Mouse (Mus musculus) spleen, postnatal 36 days (tissue): ENCODE measurements around the gene Atp13a2.
A peak's percentile ranks its signal among the peaks of the same experiment; 100 is the strongest.

Source experiments
- DNase-seq, 2 experiments: peaks; one replicate each; pipeline ENCODE4 v3.0.0; 2022; ENCODE audit warnings: low spot score in 2 of 2, mixed read lengths in 1 of 2

The Atp13a2 gene

GRCm38 (mm10) chr4:140996812-140997211 lies 10.1 kb downstream of the Atp13a2 start:
- DNase-seq: no peak

- DNase-seq: no peak
These were observed 19.3 kb downstream of the Atp13a2 start for GRCm38 (mm10) chr4:141005983-141006382.

DNA sequence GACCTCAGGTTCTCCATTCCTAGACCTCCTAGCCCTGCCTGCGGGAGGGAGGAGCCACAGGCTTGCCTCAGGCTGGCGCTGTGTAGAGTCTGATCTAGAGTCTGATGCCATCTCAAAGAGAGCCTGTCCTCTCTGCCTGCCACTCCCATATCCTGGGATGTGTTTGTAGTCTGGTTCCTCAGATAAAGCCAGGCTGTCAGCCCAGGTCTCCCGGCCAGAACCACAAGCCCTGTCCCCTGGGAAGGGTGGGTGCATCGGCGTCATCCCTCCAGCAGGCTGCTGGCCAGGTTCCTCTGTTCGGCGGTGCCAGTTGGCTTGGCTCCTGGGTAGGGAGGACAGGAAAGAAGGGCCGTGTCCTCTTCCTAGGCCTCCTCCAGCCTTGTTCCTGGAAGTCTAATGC lies 21.4 kb downstream of the Atp13a2 start:
- DNase-seq: peak in 1 of 2 experiments; percentile 21

DNA sequence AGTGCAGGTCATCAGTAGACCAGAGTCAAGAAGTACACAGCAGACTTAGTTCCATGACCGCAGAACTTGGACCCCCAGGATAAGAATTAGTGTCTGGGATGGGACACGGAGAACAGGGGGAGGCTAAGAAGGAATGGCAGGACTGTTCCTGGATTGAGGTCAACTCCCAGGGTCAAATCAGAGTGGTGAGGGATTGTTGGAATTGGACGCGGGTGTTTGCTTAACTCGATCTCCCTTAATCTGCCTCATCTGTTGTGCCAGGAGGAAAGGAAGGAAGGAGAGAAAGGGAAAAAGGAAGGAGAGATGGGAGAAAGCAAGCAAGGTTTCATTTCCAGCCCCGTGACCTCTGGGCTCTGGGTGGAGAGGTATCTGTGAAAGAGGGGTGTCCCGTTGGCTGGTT lies 23.4 kb downstream of the Atp13a2 start, which contains the start of gene Mfap2:
TSS of gene Mfap2 (plus strand) at position 301 of the 400 bp plus-strand sequence.
- no peak for DNase-seq

GRCm38 (mm10) chr4:141010526-141010925 lies 23.9 kb downstream of the Atp13a2 start:
- no peak for DNase-seq

- no peak for DNase-seq
These were observed 24.3 kb downstream of the Atp13a2 start for GRCm38 (mm10) chr4:141010941-141011429.

DNA sequence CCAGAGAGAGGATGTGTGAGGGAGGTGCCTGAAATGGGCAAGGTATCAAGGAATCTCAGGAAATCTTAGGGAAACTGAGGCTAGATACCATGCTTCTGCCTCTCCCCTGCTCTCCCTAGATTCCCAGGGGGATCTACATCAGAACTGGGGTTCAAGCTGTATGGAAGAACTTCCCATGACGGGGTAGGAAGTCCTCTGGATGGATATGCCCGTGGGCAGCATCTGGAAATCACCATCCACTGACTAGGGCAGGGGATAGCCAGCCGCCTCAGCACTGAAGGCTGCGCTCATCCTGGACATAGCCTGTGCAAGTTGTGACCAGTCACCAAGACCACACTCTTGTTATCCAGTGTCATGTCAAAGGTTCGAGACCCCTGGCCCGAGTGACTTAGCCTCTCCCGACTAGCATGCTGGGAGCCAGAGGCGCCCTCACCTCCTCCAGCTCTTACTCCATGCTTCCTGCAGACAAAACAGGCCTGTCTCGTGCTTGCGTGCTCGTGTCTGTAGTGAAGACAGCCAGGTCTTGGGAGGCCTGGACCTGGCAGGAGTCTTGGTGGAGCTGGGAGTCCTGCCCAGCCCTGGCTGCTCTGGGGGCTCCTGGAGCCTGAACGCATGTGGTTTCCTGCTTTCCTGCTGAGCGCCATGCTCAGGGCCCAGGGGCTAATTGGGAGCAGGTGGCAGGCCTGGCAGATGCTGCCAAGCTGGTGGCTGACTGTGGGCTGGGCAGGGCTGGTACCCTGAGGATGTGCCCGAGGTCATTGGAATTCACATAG lies 25.1 kb downstream of the Atp13a2 start:
- no peak for DNase-seq

DNA sequence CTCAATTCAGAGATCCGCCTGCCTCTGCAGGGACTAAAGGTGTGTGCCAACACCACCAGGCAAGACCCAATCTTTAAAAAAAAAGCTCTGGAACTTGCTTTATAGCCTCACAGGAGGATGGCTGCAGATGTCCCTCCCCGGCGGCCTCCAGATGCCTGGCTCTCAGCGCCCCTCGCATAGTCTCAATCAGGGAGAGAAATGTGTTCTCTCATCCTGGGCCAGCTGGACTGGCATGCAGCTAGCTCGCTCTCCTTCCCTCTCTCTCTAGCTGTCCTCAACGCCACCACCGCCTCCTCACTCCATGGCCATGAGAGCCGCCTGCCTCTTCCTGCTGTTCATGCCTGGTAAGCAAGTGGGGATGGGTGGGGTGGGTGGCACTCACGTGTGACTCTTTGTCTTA lies 25.9 kb downstream of the Atp13a2 start:
- DNase-seq: no peak

DNA sequence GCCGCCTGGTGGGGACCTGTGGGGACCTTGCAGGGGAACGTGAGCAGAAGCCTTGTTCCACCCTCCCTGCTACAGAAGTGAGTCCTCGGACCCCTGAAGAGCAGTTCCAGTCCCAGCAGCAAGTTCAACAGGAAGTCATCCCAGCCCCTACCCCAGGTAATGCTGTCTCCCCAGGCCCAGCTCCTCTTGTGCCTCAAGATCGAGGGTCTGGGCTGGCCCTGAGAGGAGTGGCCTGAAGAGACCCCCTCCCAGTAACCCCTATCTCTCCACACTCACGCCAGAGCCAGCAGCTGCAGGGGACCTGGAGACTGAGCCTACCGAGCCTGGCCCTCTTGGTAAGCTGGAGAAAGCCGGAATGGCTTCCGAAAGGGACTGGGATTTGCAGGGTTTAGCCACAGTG lies 27.4 kb downstream of the Atp13a2 start:
- DNase-seq: no peak

GRCm38 (mm10) chr4:141014856-141015255 lies 28.2 kb downstream of the Atp13a2 start:
- no peak for DNase-seq

GRCm38 (mm10) chr4:141015356-141015755 lies 28.7 kb downstream of the Atp13a2 start:
- no peak for DNase-seq

DNA sequence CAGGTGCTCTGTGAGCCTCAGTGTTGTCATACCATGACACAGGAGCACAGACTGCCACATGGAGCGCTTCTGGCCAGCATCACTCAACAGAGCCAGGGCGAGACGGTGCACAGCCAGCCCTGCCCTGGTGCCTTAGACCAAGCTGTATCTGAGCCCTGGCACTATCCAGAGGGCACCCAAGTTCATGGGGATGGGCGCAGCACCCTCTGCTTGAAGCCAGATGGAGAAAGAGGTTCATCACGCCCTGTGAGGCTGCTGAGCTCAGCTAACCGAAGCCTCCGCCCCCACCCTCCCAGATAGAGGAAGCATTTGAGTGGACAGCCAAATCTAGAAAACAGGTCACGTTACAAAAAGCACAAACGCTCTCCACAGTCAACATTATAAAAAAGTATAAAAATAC lies 29.6 kb downstream of the Atp13a2 start:
- DNase-seq: no peak

- no peak for DNase-seq
These were observed 31.2 kb downstream of the Atp13a2 start for GRCm38 (mm10) chr4:141017657-141018436.

- no peak for DNase-seq
These were observed 33.5 kb downstream of the Atp13a2 start for GRCm38 (mm10) chr4:141020220-141020619.

DNA sequence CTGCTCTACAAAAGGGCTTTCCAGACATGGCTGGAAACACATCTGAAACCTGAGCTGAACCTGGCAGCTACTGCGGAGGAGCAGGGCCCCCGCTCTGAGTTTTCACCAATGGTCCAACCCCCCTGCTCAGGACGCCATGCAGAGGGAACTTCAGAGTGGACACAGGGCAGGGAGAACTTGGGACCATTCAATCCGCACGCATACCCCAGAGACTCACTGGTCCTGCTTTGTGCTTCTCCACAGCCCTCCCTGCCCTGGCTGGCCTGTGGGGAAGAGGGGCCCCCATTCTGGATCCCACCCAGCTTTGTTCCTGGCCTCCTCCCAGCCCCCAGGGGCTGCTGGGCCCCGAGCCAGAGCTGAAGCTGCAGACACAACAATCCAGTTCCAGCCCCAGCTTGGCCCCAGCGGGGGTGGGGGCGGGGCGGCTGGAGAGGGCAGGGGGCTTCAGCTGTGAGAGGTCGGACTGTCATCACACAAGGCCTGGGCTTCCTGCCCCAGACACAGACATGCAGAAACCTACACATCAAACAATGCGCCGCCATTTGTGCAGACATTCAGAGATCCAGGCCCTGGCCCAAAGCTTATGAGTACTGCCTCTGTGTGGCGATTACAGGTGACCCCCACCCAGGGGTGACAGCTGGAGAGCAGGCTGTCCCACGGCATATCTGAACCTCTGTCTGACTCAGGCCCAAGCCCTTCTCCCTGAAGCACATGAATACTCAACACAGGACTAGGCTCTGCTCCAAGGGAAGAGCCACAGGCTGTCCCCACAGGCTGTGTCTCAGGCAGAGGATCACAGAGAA lies 34.3 kb downstream of the Atp13a2 start:
- DNase-seq: no peak

- no peak for DNase-seq
These were observed 34.9 kb downstream of the Atp13a2 start for GRCm38 (mm10) chr4:141021614-141021929.

DNA sequence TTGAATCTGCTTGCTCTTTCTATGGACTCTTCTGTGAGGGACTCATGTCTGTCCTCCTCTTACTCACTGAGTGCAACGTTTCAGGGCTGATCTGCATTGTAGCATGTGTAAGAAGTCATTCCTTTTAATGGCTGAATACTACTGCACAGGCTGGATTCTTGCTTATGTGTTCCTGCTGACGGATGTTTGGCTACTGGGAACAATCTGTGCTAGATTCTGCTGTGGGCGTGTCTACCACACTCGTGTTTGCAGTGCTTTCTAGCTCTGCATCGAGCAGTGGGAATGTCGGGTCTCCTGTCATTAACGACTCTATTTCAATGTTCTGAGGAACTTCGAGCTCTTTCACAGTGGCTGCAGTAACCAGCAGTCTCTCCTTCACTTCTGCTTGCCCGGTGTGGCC lies 37.4 kb downstream of the Atp13a2 start:
- DNase-seq: no peak

GRCm38 (mm10) chr4:141024992-141025391 lies 38.3 kb downstream of the Atp13a2 start:
- DNase-seq: no peak

- DNase-seq: no peak
These were observed 44.0 kb downstream of the Atp13a2 start for GRCm38 (mm10) chr4:141030541-141031206.

DNA sequence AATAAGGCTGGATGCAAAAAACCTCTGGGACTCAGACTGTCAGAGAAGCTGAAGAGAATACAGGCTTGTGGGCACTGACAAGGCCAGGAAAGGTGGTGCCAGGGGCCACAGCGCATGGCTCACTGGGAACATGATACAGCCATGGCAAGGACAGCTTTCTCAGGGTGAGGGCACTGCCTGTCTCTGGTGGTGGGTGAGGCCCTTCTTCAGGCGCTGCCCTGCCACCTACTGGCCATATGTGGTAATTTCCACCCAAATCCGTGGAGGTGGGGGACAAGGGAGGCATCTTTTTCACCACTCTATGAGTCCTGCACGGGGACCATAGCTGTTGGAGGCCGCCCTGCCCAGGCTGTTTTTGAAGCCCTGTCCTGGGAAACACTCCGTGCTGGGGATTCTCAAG lies 45.1 kb downstream of the Atp13a2 start:
- peak; percentile 60 to 72 for DNase-seq
